Mouse (Mus musculus) thymus, adult 2 months (tissue): ENCODE data around the gene Slc44a3.

Source experiments
- CTCF ChIP-seq: fragments of 200-500 bp; IDR thresholded peaks from 2 replicates; pipeline ENCODE4 v1.5.1; 2012; ENCODE audit warnings: mild to moderate bottlenecking, control low read depth, low read length, moderate library complexity, borderline replicate concordance; ENCODE audit not compliant: control insufficient read depth, poor library complexity, insufficient read depth; ENCODE audit errors: extremely low read depth
- POLR2A ChIP-seq: fragments of 200-500 bp; IDR thresholded peaks from 2 replicates; pipeline ENCODE4 v1.6.1; 2012; ENCODE audit warnings: mild to moderate bottlenecking, low read length, control low read depth, moderate library complexity; ENCODE audit not compliant: control insufficient read depth, poor library complexity, insufficient read depth; ENCODE audit errors: extremely low read depth

- TF ChIP-seq CTCF = no peak
- no peak for TF ChIP-seq POLR2A
These were observed 21.1 kb upstream of the Slc44a3 start for GRCm38 (mm10) chr3:121553294-121553693.
